Mouse (Mus musculus) brain, embryonic 14.5 days (tissue): ENCODE measurements around the gene Gm3512. TPM values are rescaled to one million over a fixed set of nuclear protein-coding genes. Genes with fewer than 3 reads are reported as not detected.
"Not testable (repeated sequence)": the region's sequence is repeated elsewhere in the genome, so short reads cannot be mapped to it uniquely, and the experiment has no call there.

ENCODE experiments used
- DNase-seq: peaks from one replicate; pipeline ENCODE4 v3.0.0-alpha.2; 2011; ENCODE audit warnings: low read depth
- polyA plus RNA-seq: library from polyadenylated mRNA; depleted of rRNA; stranded (reverse); fragments of >200 nt; gene quantifications from 2 replicates; pipeline ENCODE4 v1.2.3, GENCODE M21; 2012; rRNA removed

Gm3512 gene
- 7.6 and 7.7 TPM in 2 replicates for polyA plus RNA-seq

DNA sequence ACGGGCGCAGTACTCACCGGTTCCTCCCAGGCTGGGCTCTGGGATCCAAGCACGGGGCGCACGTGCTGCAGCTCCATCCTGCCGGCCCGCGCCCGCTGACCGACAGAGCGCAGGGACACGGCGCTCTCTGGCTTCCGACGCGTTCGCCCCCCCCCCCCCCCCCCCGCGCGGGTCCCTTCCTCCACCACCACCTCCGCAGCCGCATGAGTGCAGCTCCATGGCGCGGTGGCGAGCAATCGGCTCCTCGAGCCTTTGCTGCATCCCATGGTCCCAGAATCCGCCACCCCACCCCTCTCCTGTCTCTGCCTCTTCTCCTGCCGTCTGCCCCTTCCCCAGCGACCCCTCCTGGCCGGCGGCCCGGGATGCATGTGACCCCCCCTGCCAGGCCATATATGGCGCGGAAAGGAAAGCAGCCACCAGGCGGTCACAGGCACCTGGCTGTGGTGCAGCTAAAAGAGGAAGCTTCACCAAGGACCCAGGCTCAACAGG is at the start of gene Gm3512:
Gm3512 (minus strand) TSS at position 51 of the 489 bp plus-strand sequence.
- peak; percentile 14 for DNase-seq

DNA sequence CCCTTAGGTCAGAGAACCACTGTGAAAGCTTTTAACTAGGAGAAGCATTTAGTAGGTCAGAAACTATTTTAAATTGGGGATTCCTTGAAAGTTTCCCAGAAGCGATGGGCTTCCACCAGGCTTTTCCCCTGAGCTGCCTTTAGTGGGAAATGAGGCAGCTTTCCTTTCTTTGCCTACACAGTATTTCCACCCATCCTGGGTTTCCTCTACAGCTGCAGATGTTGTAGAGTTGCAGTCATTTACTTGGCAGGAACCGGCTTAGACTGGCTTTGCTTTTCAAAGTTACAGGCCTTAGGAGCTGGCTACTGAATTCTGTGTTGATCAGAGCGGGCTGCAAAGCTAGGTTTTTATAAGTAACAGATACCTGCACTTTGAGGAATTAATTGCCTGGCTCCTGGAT is 25.7 kb upstream of the Gm3512 start:
- not testable (repeated sequence) for DNase-seq

DNA sequence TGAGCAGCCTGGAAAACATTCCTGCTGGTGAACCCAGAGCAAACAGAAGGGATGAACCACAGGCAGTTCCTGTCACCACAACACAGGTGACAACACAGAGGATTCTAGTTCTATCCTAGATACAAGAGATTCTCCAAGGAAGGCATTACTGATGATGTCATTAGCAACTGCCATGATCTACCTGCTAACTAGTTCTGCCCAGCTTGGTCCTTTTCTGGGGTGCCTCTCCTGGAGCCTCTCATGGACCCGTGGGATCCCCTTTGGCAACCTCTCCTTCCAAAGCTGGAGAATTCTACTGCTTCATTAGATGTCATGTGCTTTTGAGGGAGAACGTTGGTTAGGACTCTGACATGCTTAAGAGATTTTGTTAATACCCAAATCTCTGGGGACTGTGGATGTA is 20.1 kb upstream of the Gm3512 start, which contains the start of gene Gm16434:
Gm16434 (minus strand) TSS at position 101 of the 400 bp plus-strand sequence.
- DNase-seq: not testable (repeated sequence)

DNA sequence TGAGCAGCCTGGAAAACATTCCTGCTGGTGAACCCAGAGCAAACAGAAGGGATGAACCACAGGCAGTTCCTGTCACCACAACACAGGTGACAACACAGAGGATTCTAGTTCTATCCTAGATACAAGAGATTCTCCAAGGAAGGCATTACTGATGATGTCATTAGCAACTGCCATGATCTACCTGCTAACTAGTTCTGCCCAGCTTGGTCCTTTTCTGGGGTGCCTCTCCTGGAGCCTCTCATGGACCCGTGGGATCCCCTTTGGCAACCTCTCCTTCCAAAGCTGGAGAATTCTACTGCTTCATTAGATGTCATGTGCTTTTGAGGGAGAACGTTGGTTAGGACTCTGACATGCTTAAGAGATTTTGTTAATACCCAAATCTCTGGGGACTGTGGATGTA is 49.0 kb downstream of the Gm3512 start, which contains the start of gene Gm6676:
Gm6676 (minus strand) TSS at position 101 of the 400 bp plus-strand sequence.
- DNase-seq: not testable (repeated sequence)

DNA sequence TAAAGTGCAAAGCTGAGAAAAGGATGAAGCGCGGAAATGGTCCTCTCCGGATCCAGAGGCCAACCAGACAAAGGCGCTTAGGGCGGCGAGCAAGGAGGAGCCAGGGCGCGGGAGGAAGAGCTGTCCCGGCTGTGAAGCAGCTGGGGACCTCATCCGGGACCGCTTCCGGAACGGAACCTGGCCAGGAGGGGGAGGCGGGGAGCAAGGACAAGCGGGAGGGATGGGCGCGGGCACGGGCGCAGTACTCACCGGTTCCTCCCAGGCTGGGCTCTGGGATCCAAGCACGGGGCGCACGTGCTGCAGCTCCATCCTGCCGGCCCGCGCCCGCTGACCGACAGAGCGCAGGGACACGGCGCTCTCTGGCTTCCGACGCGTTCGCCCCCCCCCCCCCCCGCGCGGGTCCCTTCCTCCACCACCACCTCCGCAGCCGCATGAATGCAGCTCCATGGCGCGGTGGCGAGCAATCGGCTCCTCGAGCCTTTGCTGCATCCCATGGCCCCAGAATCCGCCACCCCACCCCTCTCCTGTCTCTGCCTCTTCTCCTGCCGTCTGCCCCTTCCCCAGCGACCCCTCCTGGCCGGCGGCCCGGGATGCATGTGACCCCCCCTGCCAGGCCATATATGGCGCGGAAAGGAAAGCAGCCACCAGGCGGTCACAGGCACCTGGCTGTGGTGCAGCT is 69.1 kb downstream of the Gm3512 start:
- DNase-seq: peak; percentile 34

Other genes with a start within 250 kb of the Gm3512 start
- not detected in 2 replicates for gene Gm6356, start 200.7 kb downstream of the Gm3512 start, polyA plus RNA-seq
- gene Gm10406, start 147.1 kb downstream of the Gm3512 start, polyA plus RNA-seq: 7.2 and 8.1 TPM in 2 replicates
- not detected in 2 replicates for gene Gm3685, start 129.6 kb downstream of the Gm3512 start, polyA plus RNA-seq
- gene Gm3696, start 73.9 kb downstream of the Gm3512 start, polyA plus RNA-seq: 8.4 and 8.6 TPM in 2 replicates
- 0.03 TPM in 1 of 2 replicates, not detected in the other for gene Gm6676, start 49.1 kb downstream of the Gm3512 start, polyA plus RNA-seq
- gene Gm16434, start 20.0 kb upstream of the Gm3512 start, polyA plus RNA-seq: 0.03 TPM in 1 of 2 replicates, not detected in the other
- gene Gm3727, start 90.2 kb upstream of the Gm3512 start, polyA plus RNA-seq: not detected in 2 replicates
- 6.4 and 7.9 TPM in 2 replicates for gene Gm3739, start 140.5 kb upstream of the Gm3512 start, polyA plus RNA-seq
- gene Gm5797, start 157.9 kb upstream of the Gm3512 start, polyA plus RNA-seq: not detected in 2 replicates
- gene Gm8374, start 190.6 kb upstream of the Gm3512 start, polyA plus RNA-seq: not detected in 2 replicates